Mouse (Mus musculus) gastrocnemius, adult 2 months (tissue): ENCODE measurements around the gene Slc25a14. TPM values are rescaled to one million over a fixed set of nuclear protein-coding genes. Genes with fewer than 3 reads are reported as not detected.

Source experiments
- DNase-seq: peaks from one replicate; pipeline ENCODE4 v3.0.0; 2022
- H3K27ac ChIP-seq: fragments of 200-600 bp; 2 replicates; pipeline ENCODE4 v1.8.1; 2022; ENCODE audit warnings: mild to moderate bottlenecking
- H3K4me3 ChIP-seq: fragments of 200-600 bp; 2 replicates; pipeline ENCODE4 v1.8.1; 2022; ENCODE audit warnings: mild to moderate bottlenecking, moderate library complexity
- CTCF ChIP-seq: fragments of 200-600 bp; IDR thresholded peaks from 2 replicates; pipeline ENCODE4 v1.8.1; 2022; ENCODE audit warnings: antibody characterized with exemption, mild to moderate bottlenecking, moderate library complexity
- intact Hi-C: fragments of 180-260 bp; cut with DNase I; formaldehyde crosslinking; loops from one replicate; pipeline ENCODE4 v1.15.1; 2025
- long read RNA-seq, 2 experiments: library from polyadenylated mRNA; stranded (forward); transcript quantifications; one replicate each; pipeline ENCODE4 v2.0.0; 2021
- total RNA-seq, 2 experiments: library from RNA; stranded (reverse); gene quantifications; 2 replicates each; pipeline ENCODE4 v1.2.3; 2021

Gene Slc25a14
- 1 to 10 TPM; 1.5 to 1.6 TPM for total RNA-seq
- long read RNA-seq, experiment 1, partial matches to known transcripts = 0 of 3 reads
- long read RNA-seq, experiment 1, other reads (novel, unspliced or antisense) = 2 of 3 reads
- long read RNA-seq, experiment 2, partial matches to known transcripts = 0 of 7 reads
- long read RNA-seq, experiment 2, other reads (novel, unspliced or antisense) = 3 of 7 reads

DNA sequence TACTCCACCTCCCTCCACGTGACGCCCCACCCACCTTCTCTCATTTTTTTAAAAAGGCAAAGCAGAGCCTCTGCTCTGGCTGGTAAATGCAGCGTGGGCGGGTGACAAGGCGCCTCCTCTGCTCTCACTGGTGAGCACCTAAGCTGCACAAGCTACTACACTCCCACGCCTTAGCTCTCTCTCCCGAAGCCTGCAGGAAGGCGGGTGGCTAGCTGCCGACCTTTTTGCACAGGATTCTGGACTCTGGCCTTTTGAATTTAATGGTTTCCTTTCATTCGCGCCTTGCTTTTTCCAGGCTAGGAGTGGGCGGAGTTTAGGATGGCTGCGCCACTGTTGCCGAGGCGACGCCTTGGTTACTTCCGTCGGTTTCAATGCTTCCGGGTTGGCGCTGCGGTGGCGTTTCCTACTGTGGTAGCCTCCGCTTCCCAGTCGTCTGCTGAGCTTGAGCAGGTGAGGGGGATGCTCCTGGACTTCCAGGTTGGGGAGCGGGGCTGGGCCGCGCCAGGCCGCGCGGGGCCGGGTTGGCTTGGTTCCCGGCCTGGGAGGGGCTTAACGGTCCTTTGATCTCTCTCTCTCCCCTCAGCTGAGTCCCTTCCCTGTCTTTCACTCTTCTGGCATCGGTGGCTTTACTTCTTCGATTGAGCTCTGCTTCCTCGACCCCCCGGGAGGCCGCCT is at the start of gene Slc25a14:
Slc25a14 (plus strand) TSS at position 35 of the 675 bp plus-strand sequence.
- TF ChIP-seq CTCF = no peak
- DNase-seq = peak; percentile 80
- peak within 1 kb of the TSS; percentile 81 for H3K27ac ChIP-seq
- H3K4me3 ChIP-seq = peak within 1 kb of the TSS; percentile 85
- intact Hi-C loops = no loop called here

- H3K4me3 ChIP-seq = no peak overlapping the region
- TF ChIP-seq CTCF = no peak
- no peak for DNase-seq
- no peak overlapping the region for H3K27ac ChIP-seq
- intact Hi-C loops = no loop called here
Observed at GRCm38 (mm10) chrX:48583332-48583731, 39.9 kb upstream of the Slc25a14 start.

- Histone ChIP-seq H3K4me3 (peak overlapping the region; percentile 86), H3K27ac (peak overlapping the region; percentile 78)
- DNase-seq = no peak
- intact Hi-C loops = no loop called here
- TF ChIP-seq CTCF = no peak
Observed at GRCm38 (mm10) chrX:48593721-48594098, 29.5 kb upstream of the Slc25a14 start.

GRCm38 (mm10) chrX:48594099-48594760 is 29.0 kb upstream of the Slc25a14 start, which contains the start of gene Zfp280c:
Zfp280c (minus strand) TSS chrX:48594504.
- no peak for TF ChIP-seq CTCF
- Histone ChIP-seq H3K27ac (peak within 1 kb of the TSS; percentile 78), H3K4me3 (peak within 1 kb of the TSS; percentile 86)
- DNase-seq = peak; percentile 69
- intact Hi-C loops = no loop called here

DNA sequence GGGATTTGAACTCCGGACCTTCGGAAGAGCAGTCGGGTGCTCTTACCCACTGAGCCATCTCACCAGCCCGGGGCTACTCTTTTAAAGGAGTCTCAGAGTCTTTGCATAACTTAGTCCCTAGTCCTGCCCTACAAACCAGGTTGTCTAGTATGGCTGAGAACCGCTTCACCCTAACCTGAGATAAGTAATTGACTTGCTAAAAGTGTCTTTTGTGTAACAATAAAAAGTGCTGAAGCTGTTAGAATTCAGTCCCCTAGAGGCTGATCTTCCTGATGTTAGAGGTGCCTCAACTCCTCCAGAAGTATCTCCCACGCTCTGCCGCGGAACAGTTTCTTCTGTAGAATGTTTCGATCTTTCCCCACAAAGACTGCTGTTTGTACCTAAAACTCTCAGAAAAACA is 27.2 kb upstream of the Slc25a14 start:
- no peak for TF ChIP-seq CTCF
- Histone ChIP-seq H3K27ac (no peak overlapping the region), H3K4me3 (no peak overlapping the region)
- intact Hi-C loops = no loop called here
- no peak for DNase-seq

DNA sequence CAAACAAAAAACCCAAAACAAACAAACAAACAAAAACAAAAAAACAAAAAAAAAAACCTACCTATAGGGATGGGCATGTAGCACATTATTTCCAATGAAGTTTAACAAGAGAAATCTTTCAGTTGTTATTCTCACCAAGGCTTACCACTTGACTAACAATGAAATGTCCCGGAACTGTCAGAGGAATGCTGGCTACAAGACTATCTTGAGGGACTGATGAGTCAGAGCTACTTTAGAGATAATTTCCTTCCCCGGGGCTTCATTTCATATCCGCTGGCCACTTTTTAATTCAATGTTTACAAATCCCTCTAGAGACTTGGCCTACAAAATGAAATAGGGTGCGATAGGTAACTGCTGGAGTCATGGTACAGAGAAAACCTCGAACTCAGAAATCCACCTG is 26.3 kb upstream of the Slc25a14 start:
- intact Hi-C loops = no loop called here
- Histone ChIP-seq H3K4me3 (no peak overlapping the region), H3K27ac (no peak overlapping the region)
- TF ChIP-seq CTCF = no peak
- DNase-seq = no peak

DNA sequence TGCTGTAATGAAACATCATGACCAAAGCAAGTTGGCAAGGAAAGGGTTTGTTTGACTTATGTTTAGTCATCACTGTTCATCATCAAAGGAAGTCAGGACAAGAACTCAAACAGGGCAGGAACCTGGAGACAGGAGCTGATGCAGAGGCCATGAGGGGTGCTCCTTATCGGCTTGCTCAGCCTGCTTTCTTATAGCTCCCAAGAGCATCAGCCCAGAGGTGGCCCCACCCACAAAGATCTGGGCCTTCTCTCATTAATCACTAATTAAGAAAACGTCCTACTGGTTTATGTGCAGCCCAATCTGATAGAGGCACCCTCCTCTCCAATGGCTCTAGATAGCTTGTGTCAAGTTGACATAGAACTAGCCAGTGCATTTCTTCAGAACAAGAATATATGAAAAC is 18.3 kb upstream of the Slc25a14 start:
- Histone ChIP-seq H3K4me3 (no peak overlapping the region), H3K27ac (no peak overlapping the region)
- no peak for DNase-seq
- intact Hi-C loops = no loop called here
- TF ChIP-seq CTCF = no peak

DNA sequence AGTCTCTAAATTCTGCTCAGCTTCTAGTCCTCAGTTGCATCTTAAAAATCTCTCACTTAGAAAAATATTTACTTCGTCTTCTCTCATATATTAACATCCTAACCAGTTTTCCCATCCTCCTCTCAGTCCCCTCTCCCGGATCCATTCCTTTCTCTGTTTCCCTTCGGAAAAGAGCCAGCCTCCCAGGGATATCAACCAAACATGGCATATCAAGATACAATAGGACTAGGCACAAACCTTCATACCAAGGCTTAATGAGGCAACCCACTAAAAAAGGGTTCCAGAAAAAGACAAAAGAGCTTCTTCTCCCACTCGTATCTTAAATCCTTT is 199 bp upstream of the Slc25a14 start:
- no peak for TF ChIP-seq CTCF
- intact Hi-C loops = no loop called here
- DNase-seq = no peak
- Histone ChIP-seq H3K27ac (peak overlapping the region; percentile 81), H3K4me3 (peak overlapping the region; percentile 85)

GRCm38 (mm10) chrX:48624054-48624420 is 824 bp downstream of the Slc25a14 start:
- H3K27ac ChIP-seq = peak overlapping the region; percentile 81
- peak overlapping the region; percentile 85 for H3K4me3 ChIP-seq
- intact Hi-C loops = no loop called here
- DNase-seq = no peak
- no peak for TF ChIP-seq CTCF

- TF ChIP-seq CTCF = peak; percentile 26
- Histone ChIP-seq H3K4me3 (no peak overlapping the region), H3K27ac (no peak overlapping the region)
- intact Hi-C loops = no loop called here
- DNase-seq = no peak
Observed at GRCm38 (mm10) chrX:48637032-48637431, 13.8 kb downstream of the Slc25a14 start.

DNA sequence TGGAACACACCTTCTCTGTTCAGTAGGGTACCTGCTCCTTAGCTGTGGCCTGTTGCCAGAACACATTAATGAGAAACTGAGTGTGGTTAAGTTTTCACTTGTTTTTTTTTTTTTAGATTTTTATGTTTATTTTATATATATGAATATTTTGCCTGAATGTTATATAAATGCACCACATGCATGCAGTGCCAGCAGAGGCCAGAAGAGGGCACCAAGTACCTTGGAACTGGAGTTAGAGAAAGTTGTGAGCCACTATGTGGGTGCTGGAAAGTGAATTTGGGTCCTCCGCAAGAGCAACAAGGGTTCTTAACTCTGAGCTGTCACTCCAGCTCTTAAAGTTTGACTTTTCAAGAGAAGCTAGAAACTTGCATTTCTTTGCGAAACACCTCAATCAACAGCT is 20.9 kb downstream of the Slc25a14 start:
- peak; percentile 71 for TF ChIP-seq CTCF
- Histone ChIP-seq H3K27ac (no peak overlapping the region), H3K4me3 (no peak overlapping the region)
- intact Hi-C loops = no loop called here
- peak; percentile 21 for DNase-seq

DNA sequence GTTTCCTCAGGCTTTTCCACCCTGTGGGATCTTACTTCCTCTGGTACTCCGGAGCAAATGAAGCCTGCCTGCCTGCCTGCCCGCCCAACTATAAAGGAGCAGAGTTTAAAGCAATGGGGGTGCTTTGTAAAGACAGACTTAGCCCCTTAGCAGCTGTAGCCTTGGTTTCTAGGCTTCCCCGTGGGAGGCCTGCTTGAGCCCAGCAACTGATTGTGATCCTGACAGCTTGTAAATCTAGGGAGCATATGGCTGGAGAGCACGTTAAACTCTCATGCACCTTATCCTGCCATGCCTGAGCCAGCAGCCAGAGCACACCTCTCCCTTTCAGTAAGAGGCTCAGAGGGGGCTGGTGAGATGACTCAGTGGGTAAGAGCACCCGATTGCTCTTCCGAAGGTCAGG is 43.6 kb downstream of the Slc25a14 start:
- intact Hi-C loops = loop anchor here (10.0 kb wide), 1 partner anchor 58 kb away; no protein-coding TSS in a partner anchor
- H3K27ac ChIP-seq = no peak overlapping the region
- no peak for TF ChIP-seq CTCF
- no peak overlapping the region for H3K4me3 ChIP-seq
- no peak for DNase-seq

GRCm38 (mm10) chrX:48669588-48669987 is 46.4 kb downstream of the Slc25a14 start:
- no peak overlapping the region for H3K4me3 ChIP-seq
- intact Hi-C loops = loop anchor here (10.0 kb wide), 1 partner anchor 55 kb away; no protein-coding TSS in a partner anchor
- no peak overlapping the region for H3K27ac ChIP-seq
- no peak for DNase-seq
- TF ChIP-seq CTCF = no peak; the same call in 1 of the 2 replicates
